Mouse (Mus musculus): Measurements from ENCODE around the gene Olfr630. TPM values are rescaled to one million over a fixed set of nuclear protein-coding genes. Genes with fewer than 3 reads are reported as not detected.
A peak's percentile ranks its signal among the peaks of the same experiment; 100 is the strongest.
"Not testable (repeated sequence)": the region's sequence is repeated elsewhere in the genome, so short reads cannot be mapped to it uniquely, and the experiment has no call there.

The Olfr630 gene
- not detected in 2 replicates for total RNA-seq (2021)
- long read RNA-seq: 0 reads

- no peak for DNase-seq
Measured at GRCm38 (mm10) chr7:103757233-103757632, at the start of gene Olfr630. Gene Olfr630, minus strand, starts transcription at chr7:103757333.

- no peak for DNase-seq
Measured at GRCm38 (mm10) chr7:103806856-103807255, 49.7 kb upstream of the Olfr630 start.

- DNase-seq: peak; percentile 0
Measured at GRCm38 (mm10) chr7:103792669-103793388, 35.7 kb upstream of the Olfr630 start.

DNA sequence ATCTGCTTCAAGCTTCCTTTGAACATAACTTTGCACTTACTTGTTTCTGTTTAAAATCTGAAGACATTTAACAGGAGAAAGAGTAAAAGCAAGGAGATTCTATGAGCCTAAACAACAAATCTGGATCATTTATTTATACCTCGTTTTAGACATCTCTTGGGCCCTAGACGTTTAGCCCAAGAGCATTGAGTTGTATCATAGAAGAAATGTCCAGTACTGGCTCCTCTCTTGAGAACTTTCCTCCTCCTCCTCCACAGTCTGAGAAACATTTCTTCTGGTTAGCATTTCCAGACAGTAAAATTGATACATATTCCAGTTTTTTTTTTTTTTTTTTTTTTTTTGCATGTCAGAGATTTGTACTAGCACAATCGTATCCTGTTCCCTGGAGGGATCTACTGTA is 34.6 kb upstream of the Olfr630 start, which contains the start of gene Olfr67:
TSS of gene Olfr67 (minus strand) at position 101 of the 400 bp plus-strand sequence.
- no peak for DNase-seq

- DNase-seq: no peak
Measured at GRCm38 (mm10) chr7:103779598-103779997, 22.5 kb upstream of the Olfr630 start, which contains the start of gene Olfr68. Gene Olfr68, minus strand, starts transcription at chr7:103779698.

DNA sequence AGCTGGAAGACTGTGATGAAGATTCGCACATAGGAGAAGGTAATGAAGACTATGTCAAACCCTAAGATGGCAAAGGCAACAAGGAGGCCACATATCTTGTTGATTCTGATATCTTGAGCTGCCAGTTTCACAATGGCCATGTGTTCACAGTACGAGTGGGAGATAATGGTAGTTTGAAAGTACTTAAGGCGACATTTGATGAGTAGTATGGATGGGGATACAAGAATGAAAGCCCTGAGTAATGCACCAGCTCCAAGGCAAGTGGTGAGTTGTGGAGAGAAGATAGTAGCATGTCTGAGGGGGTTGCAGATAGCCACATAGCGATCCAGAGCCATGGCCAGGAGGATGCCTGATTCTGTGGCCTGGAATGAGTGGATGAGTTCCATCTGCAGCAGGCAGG is 20.5 kb upstream of the Olfr630 start:
- DNase-seq: not testable (repeated sequence)

GRCm38 (mm10) chr7:103771494-103771893 is 14.4 kb upstream of the Olfr630 start, which contains the start of gene Olfr69:
Gene Olfr69, minus strand, starts transcription at chr7:103771594.
- DNase-seq: no peak

DNA sequence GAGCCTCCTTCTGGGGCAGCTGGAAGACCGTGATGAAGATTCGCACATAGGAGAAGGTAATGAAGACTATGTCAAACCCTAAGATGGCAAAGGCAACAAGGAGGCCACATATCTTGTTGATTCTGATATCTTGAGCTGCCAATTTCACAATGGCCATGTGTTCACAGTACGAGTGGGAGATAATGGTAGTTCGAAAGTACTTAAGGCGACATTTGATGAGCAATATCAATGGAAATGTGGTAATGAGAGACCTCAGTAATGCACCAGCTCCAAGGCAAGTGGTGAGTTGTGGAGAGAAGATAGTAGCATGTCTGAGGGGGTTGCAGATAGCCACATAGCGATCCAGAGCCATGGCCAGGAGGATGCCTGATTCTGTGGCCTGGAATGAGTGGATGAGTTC is 10.6 kb upstream of the Olfr630 start:
- DNase-seq: not testable (repeated sequence)

GRCm38 (mm10) chr7:103762212-103762611 is 5.1 kb upstream of the Olfr630 start:
- not testable (repeated sequence) for DNase-seq

- DNase-seq: no peak
Measured at GRCm38 (mm10) chr7:103744843-103745242, 12.3 kb downstream of the Olfr630 start, which contains the start of gene Olfr629. Gene Olfr629, minus strand, starts transcription at chr7:103744943.

DNA sequence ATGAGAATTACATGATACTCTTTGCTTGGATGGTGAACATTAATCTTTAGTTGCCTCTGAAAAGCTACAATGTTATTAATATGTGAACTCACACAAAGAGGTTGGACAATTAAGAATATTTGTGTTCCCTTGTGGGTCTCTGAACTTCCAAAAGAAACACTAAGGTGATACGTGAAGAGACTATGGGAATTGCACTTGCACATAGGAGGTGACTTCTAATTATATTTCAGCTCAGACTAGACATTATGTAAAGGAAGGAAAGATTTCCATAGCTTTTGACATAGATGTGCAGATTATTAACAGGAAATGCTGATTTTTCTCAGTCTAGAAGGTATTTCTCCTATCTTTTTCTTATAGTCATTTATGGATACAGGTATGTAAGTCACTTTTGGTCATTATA is 27.1 kb downstream of the Olfr630 start, which contains the start of gene Olfr628:
TSS of gene Olfr628 (plus strand) at position 301 of the 400 bp plus-strand sequence.
- no peak for DNase-seq

DNA sequence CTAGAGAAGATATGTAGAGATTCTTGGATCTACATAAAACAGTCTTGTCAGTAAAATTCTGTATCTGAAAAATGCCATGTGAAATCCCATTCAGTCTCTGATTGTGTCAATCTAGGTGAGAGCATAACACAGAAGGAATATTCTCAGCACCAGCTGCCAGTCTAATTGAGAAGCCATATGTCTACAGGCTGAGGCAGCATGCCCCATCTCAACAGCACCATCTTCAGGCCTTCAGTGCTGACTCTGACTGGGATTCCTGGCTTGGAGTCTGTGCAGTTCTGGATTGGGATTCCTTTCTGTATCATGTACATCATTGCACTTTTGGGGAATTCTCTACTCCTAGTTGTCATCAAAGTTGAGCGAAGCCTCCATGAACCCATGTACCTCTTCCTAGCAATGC is 40.7 kb downstream of the Olfr630 start:
- DNase-seq: not testable (repeated sequence)

DNA sequence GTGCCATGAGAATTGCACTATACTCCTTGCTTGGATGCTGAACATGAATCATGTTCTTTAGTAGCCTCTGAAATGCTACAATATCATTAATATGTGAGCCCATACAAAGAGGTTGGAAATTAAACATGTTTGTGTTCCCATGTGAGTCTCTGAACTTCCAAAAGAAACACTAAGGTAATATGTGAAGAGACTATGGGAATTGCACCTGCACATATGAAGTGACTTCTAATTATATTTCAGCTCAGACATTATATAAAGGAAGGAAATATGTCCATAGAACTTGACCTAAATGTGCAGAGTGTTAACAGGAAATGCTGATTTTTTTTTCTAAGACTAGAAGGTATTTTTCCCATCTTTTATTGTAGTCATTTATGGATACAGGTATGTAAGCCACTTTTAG is 42.8 kb downstream of the Olfr630 start, which contains the start of gene Olfr243:
TSS of gene Olfr243 (plus strand) at position 301 of the 400 bp plus-strand sequence.
- no peak for DNase-seq

GRCm38 (mm10) chr7:103712024-103712423 is 45.1 kb downstream of the Olfr630 start:
- DNase-seq: no peak

Other genes with a start within 250 kb of the Olfr630 start
- not detected in 2 replicates for gene Olfr610, start 245.2 kb downstream of the Olfr630 start, total RNA-seq (2021)
- not detected in 2 replicates for gene Olfr611, start 236.5 kb downstream of the Olfr630 start, total RNA-seq (2021)
- not detected in 2 replicates for gene Olfr612, start 214.6 kb downstream of the Olfr630 start, total RNA-seq (2021)
- not detected in 2 replicates for gene Olfr613, start 209.3 kb downstream of the Olfr630 start, total RNA-seq (2021)
- not detected in 2 replicates for gene Olfr615, start 201.3 kb downstream of the Olfr630 start, total RNA-seq (2021)
- gene Olfr616, start 188.2 kb downstream of the Olfr630 start, total RNA-seq (2021): not detected in 2 replicates
- gene Olfr617, start 184.3 kb downstream of the Olfr630 start, total RNA-seq (2021): not detected in 2 replicates
- not detected in 2 replicates for gene Olfr618, start 167.2 kb downstream of the Olfr630 start, total RNA-seq (2021)
- gene Olfr619, start 156.8 kb downstream of the Olfr630 start, total RNA-seq (2021): not detected in 2 replicates
- not detected in 2 replicates for gene Olfr620, start 144.8 kb downstream of the Olfr630 start, total RNA-seq (2021)
- not detected in 2 replicates for gene Olfr622, start 114.6 kb downstream of the Olfr630 start, total RNA-seq (2021)
- not detected in 2 replicates for gene Olfr623, start 93.6 kb downstream of the Olfr630 start, total RNA-seq (2021)
- 0.06 TPM in 1 of 2 replicates, not detected in the other for gene Olfr624, start 86.1 kb downstream of the Olfr630 start, total RNA-seq (2021)
- gene Olfr625-ps1, start 74.6 kb downstream of the Olfr630 start, total RNA-seq (2021): not detected in 2 replicates
- not detected in 2 replicates for gene Olfr243, start 42.7 kb downstream of the Olfr630 start, total RNA-seq (2021)
- not detected in 2 replicates for gene Olfr628, start 27.0 kb downstream of the Olfr630 start, total RNA-seq (2021)
- not detected in 2 replicates for gene Olfr629, start 12.4 kb downstream of the Olfr630 start, total RNA-seq (2021)
- not detected in 2 replicates for gene Olfr69, start 14.3 kb upstream of the Olfr630 start, total RNA-seq (2021)
- not detected in 2 replicates for gene Olfr68, start 22.4 kb upstream of the Olfr630 start, total RNA-seq (2021)
- gene Olfr67, start 34.5 kb upstream of the Olfr630 start, total RNA-seq (2021): not detected in 2 replicates
- gene Hbb-bt, start 56.7 kb upstream of the Olfr630 start, total RNA-seq (2021): 217 and 281 TPM in 2 replicates
- gene Hbb-bs, start 70.8 kb upstream of the Olfr630 start, total RNA-seq (2021): 2,100 and 2,179 TPM in 2 replicates
- gene Hbb-bh2, start 83.2 kb upstream of the Olfr630 start, total RNA-seq (2021): not detected in 2 replicates
- gene Hbb-bh1, start 85.8 kb upstream of the Olfr630 start, total RNA-seq (2021): not detected in 2 replicates
- not detected in 2 replicates for gene Hbb-y, start 95.9 kb upstream of the Olfr630 start, total RNA-seq (2021)
- not detected in 2 replicates for gene Olfr66, start 128.9 kb upstream of the Olfr630 start, total RNA-seq (2021)
- not detected in 2 replicates for gene Olfr64, start 137.2 kb upstream of the Olfr630 start, total RNA-seq (2021)
- gene Olfr65, start 146.2 kb upstream of the Olfr630 start, total RNA-seq (2021): not detected in 2 replicates
- gene Olfr631, start 171.5 kb upstream of the Olfr630 start, total RNA-seq (2021): not detected in 2 replicates
- not detected in 2 replicates for gene Olfr632, start 177.0 kb upstream of the Olfr630 start, total RNA-seq (2021)
- not detected in 2 replicates for gene Olfr633, start 187.1 kb upstream of the Olfr630 start, total RNA-seq (2021)
- gene Olfr635, start 213.8 kb upstream of the Olfr630 start, total RNA-seq (2021): 0.06 TPM in 1 of 2 replicates, not detected in the other
- gene Olfr638, start 241.4 kb upstream of the Olfr630 start, total RNA-seq (2021): not detected in 2 replicates

Data from adrenal gland, postnatal 25 days (tissue).